Mouse (Mus musculus): ENCODE results near the gene Tk1.
"Not testable (repeated sequence)": the region's sequence is repeated elsewhere in the genome, so short reads cannot be mapped to it uniquely, and the experiment has no call there.

Gene Tk1

DNA sequence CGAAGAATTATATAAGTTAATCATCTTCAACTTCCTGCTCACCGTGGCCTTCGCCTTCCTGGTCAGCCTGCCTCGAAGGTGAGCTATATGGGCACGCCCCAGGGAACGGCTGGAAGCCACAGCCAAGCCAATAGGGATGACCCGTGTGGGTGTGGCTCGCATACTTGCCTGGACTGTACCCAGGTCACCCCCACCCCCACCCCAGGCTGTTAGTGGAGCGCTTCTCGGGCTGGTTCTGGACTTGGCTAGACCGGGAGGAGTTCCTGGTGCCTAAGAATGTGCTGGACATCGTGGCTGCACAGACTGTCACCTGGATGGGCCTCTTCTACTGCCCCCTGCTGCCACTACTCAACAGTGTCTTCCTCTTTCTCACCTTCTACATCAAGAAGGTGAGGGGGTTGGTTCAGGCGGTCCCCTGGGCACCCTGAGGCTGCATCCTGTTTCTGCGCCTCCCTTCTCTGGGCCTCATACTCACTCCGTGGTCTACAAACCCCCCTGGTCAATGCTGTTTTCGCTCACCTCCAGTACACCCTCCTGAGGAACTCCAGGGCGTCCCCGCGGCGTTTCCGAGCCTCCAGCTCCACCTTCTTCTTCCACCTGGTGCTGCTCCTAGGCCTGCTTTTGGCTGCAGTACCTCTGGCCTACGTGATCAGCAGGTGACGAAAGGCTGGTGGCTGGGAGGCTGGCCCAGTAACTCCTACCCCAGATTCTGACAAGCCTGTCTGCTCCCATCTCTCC lies 35.0 kb downstream of the Tk1 start:
- no peak for ATAC-seq (ENCODE audit: low TSS enrichment)

DNA sequence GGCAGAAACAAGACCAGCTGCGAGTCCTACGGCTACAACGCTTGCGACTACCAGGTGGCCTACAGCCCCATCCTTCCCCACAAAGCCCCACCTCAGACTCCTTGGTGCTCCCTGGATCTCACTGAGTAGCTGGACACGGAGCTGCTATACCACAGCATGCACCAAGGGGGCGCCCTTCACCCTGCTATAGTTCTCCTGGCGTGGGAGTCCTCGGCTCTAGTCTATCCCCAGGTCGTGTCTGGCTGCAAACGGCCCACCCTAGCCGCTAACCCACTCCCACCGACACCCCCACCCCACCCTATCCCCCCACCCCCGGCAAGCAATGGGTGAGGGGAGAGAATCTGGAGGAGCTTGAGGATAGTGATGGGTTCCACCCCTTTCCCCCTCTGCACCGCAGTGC lies 35.6 kb downstream of the Tk1 start:
- peak; percentile 59; the same call in 1 of the 2 replicates for ATAC-seq (ENCODE audit: low TSS enrichment)

DNA sequence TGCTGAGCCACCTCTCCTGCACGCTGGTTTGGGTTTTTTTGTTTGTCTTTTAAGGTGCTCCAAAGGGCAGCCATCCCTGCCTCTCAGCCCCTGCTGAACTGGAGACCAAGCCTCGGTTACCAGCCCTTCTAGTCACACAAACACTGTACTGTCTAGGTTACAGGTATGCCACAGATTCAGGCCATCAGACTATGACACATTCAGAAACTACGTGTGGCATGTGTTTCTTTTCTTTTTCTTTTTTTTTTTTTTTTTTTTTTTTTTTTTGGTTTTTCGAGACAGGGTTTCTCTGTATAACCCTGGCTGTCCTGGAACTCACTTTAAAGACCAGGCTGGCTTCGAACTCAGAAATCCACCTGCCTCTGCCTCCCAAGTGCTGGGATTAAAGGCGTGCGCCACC lies 37.4 kb downstream of the Tk1 start:
- ATAC-seq (ENCODE audit: low TSS enrichment), result not testable (repeated sequence)

DNA sequence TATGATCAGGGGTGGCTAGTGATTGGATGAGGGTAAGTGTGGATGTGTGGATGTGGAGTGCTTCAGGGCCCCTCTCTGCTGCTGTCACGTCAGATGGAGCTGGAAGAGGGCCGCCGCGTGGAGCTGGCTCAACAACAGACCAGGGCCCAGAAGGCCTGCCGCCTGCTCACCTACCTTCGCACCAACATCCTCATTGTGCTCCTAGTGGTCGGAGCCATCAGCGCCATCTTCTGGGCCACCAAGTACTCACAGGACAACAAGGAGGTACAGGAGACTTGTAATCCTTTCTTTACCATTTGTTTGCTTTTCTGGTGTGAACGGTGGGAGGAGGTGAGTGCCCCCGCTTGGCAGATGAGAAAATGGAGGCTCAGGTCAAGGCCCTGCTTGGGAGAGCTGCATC lies 39.6 kb downstream of the Tk1 start:
- ATAC-seq (ENCODE audit: low TSS enrichment), result peak; percentile 62; the same call in 1 of the 2 replicates

DNA sequence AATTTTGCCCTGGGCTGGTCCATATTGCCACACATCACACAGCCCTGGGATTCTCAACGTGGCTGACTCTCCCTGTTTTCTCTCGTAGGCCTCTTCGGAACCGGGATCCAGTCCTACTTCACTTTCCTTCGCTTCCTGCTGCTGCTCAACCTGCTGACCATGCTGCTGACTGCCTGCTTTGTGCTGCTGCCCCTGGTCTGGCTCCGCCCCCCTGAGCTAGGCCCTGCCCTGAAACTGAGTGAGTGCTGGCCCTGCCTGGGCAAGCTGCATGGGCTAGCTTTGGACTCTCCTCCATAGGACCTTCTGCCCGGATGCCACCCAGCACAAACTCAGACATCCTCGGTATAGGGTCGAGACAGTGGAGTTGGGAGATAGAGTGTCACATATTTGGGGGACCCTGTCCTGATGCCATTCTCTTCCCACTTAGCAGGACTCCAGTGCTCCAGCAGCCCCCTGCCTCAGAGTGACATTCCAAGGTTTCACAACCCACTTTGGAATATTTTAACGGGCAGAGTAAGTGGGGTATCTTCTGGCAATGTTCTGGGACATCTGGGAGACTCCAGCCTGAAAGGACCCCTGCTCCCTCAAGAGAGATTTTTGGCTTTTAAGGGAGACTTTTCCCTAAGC lies 42.1 kb downstream of the Tk1 start:
- no peak for ATAC-seq (ENCODE audit: low TSS enrichment)

DNA sequence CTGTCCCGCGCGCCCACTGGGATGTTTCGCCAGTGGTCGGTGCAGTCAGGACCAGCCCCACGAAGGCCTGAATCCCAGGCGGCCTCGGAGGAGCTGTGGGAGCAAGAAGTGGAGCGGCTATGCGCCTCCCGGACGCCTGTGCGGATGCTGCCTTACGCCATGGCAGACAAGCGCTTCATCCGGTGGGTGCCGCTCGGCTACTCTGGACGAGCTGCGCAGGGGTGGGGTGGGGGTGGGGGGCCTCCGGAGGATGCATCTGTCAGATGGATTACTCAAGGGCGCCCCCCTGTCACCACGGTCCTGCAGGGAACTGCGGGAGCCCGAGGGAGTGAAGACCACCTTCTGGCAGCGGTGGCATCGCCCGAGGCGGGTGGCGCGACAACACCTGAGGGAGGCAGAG lies 42.8 kb downstream of the Tk1 start:
- ATAC-seq (ENCODE audit: low TSS enrichment), result no peak; the same call in 1 of the 2 replicates

DNA sequence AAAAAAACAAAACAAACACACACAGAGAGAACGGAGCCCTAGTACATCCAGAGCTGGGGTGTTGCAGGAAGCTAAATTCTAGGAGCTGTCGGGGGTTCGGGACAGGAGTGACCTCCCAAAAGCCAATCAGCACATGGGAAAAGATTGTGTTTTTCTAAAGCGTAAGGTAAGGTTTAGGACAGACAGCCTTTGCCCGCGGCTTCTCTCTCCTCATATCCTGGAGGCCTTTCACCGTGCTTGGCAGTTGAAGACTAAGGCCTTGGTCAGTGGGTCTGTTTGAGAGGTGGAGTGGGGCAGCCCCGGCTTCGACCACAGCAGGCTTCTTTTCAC lies 43.2 kb downstream of the Tk1 start:
- no peak for ATAC-seq (ENCODE audit: low TSS enrichment)

DNA sequence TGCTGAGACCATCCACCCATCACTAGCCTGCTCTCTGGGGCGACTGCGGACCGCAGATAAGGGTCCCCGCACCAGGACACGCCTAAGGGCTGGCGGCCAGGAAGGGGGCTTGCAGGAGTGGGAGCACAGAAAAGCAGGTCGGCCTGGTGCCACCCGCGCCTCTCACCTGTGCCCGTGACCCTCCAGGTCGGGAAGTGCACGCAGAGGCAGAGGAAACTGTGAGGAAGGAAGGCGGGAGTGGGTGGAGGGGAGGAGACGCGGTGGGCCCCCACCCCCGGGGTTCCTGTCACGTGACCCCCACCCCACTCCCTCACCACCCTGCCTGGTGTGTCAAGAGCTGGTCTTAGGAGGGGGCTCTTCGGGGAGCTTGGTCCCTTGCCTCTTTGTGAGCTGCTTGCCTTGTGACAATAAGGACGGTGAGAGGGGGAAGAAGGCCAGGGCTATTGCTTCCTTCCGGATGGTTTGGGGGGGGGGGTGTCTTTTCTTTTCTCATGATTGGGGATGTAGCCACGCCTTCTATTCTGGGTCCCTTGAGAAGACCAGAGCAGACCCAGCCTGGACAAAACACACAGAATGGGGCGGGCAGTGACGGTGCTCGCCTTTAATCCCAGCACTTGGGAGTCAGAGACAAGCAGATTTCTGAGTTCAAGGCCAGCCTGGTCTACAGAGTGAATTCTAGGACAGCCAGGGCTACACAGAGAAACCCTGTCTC lies 43.7 kb downstream of the Tk1 start, which contains the start of the genes Tmc8 and Tmc6:
Gene Tmc8 (plus strand): TSS at position 84 of the 712 bp plus-strand sequence.
Gene Tmc6 (minus strand): TSS at position 206 of the 712 bp plus-strand sequence.
- ATAC-seq (ENCODE audit: low TSS enrichment), result no peak

DNA sequence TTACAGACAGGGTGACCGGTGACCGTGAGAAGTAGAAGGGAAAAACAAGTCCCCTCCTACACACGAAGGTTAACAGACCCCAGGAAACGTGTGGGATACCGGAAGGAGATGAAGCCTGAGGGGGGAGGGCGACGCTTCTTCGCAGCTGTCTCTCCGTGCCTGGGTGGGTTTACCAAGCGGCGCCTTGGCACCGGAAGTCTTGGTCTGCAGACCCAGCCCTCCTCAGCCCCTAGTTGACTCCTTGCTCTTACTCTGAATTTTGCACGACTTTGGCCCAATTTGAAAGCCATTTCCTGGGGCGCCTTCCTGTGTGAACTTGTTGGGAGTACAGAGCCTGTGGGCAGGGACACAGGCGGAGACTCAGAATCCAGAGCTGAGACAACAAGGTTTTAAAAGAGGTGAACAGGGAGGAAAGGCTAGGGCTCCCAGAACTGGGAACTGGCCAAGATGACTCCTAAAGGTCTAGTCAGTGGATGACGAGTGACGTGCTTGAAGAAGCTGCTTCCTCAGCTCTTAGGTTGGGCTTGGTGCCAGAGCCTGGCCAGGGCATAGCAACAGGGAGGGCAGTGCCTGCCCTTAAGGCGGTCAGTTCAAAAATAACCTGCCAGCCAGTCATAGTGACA lies 44.6 kb downstream of the Tk1 start:
- no peak for ATAC-seq (ENCODE audit: low TSS enrichment)

DNA sequence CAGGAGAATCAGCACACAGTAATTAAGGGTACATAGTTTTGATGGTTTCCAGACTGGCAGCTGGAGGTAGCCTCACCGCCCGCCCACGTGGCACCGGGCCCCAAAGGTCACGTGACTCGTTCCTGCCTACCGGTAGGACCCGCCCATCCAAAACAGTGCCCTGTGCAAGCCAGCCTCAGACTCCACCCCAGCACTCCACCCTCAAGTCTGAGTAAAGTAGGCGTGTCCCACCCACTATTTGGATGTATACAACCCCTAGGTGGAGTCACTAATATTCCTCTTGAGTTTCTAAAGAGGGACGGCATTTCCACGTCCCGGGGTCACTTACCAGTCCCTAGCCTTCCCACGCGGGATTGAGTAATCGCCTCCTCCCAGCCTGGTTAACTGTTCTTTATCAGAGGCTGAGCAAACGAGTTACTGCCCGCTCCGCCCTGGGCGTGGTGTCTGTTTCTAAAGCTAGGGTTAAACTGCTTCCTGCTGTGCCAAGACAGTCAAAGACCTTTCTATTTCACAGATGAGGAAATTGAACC lies 45.2 kb downstream of the Tk1 start:
- ATAC-seq (ENCODE audit: low TSS enrichment), result no peak

DNA sequence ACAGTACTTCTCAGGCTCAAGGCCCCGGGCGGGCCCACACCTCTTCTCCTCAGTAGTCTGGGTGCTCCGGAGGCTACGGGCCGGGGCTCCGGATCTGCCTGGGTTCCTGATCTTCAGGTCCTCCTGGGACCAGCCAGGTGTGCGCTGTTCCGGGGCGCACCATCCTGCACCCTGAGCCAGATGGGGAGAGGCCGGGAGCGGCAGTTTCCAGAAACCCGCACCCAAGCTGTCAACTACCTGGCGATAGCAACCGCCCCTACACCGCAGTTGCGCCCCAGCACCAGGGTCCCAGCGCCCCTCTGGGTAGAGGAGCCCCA lies 45.7 kb downstream of the Tk1 start:
- ATAC-seq (ENCODE audit: low TSS enrichment), result no peak

DNA sequence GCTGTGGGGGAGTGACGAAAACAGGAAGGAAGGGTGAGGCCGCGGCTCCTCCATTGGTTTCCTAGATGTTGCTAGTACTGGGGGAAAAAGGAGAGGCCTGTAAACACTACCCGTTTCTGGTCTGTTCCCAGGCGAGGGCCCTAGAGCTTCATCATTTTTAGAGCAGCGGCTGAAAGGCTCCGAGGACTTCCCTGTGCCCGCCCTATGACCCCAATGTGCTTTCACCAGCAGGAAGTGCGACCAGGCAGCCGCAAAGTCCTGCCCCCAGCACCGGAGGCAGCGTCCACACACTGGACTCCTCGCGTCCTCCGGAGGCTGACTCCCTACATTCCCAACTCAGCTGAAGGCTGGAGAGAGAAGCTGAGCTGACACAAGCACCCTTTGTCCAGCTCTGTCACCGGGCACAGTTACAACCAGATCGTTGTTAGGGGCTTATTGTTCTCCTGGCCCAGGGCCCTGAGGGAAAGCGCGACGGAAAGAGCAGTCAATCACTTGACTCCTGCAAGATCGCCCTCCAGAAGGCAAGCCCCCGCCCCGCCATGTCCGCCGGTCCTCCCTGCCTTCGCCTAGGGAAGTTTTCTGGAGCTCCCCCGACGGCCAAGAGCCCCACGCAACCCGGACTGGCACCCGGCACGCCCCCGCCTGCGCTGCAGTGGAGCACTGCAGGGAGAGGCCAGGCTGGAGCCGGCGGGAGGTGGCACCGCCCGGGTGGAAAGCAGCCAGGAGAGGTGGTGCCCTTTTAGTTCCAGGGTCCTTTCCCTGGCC lies 46.3 kb downstream of the Tk1 start:
- peak; percentile 53; the same call in 1 of the 2 replicates for ATAC-seq (ENCODE audit: low TSS enrichment)

DNA sequence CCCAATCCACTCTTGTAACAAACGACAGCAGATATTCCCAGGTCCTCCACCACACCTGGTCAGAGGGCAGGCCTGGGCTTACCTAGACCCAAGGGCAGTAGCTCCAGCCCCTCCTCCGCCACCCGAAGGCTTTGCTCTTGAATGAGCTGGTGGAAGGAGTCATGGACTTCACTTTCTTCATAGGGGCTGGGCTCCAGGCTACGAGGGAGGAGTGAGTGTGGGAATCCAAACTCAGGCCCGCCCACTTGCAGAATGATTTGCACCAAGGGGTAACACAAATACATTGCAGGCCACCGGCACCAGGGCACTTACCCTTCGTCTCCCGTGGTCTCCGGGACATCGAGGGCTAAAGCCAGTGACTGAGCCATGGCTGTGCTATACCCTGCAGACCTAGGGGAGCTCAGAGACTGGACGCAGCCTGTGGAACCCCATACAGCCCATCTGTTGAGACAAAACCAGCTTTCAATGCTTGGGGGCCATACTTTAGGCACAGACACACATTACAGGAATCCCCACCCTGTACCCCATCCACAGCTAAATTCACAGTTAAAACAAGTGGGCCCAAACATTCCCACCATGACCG lies 47.0 kb downstream of the Tk1 start:
- ATAC-seq (ENCODE audit: low TSS enrichment), result no peak

DNA sequence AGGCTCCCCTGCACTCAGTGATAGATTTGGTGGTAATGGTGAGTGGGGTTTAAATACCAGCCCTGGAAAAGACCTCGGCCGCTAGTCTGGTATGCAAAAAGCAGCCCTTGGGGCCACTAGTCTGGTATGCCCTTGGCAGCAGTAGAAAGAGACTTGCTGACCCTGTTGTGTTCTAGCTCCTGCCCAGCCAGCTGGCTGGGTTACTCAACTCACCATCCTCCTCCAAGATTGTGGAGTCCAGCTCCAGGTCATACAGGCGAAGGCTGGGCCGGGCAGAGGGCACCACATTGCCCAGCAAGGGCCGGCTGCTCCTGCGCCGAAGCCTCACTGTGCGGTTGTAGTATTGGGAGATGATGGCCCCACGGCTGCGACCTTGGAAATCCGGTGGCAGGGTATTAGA lies 47.9 kb downstream of the Tk1 start:
- ATAC-seq (ENCODE audit: low TSS enrichment), result no peak

DNA sequence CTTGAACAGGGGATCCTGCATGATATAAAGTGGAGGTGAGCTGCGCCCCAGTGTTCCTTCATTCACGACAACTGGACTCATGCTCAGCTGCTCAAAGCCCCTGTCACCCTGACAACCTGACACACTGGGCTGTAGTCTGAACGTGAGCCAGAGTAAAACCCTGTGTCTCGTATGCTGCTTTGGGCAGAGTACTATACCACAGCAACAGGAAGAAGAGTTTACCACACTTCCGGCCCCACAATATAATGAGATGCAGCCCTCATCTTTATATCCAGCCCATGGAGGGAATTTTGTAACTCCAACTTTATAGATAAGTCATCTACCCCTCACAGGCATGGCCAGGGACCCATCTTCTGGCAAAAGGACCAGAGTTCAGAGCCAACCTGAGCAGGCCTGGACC lies 48.8 kb downstream of the Tk1 start:
- no peak for ATAC-seq (ENCODE audit: low TSS enrichment)

DNA sequence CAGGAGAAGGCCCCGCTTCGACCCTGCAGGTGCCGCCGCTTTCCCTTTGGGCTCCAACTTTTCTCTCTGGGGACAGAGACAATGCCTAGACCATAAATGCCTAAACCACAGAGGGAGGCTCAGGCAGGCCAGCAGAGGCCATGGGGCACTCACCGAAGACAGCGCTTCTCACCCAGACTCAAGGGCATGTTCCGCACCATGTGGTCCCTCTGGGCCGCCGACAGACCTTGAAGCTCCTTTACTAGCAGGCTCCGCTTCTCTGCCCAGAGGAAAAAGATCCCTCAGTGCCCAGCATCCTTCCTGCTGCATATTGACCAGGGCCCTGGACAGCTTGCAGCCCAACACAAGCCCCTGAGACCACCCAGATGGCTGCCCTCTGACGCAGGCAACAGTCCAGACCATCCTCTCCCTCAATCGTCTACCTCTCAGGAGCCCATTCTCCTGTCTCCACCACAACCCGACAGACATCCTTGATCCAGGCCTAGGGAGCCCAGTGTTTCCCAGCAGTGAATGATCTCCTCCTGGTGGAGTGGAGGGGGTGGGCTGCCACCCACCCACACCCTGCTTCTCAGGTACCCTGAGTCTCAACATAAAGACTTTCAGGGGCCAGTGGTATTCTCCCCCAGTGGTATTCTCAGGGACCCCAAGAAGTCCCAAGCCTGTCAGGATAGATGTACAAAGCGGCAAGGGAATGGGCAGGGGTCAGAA lies 49.7 kb downstream of the Tk1 start:
- ATAC-seq (ENCODE audit: low TSS enrichment), result no peak

DNA sequence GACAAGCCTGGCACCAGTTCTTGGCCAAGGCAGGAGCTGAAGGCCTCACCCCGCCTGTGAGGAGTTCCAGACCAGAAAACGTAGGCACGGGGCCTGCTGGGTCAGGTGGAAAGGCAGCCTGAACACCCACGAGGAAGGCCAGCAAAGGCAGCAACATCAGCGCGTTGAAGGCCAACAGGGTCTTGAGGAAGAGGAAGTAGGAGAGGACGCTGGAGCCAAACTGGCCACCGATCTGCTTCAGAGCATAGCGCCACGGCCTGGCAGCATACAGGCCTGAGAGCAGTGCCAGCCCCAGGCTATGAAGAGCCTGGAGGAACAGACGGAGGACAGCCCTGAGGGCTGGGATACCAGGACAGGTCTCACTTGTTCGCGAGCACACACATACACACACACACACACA lies 50.4 kb downstream of the Tk1 start:
- ATAC-seq (ENCODE audit: low TSS enrichment), result no peak

DNA sequence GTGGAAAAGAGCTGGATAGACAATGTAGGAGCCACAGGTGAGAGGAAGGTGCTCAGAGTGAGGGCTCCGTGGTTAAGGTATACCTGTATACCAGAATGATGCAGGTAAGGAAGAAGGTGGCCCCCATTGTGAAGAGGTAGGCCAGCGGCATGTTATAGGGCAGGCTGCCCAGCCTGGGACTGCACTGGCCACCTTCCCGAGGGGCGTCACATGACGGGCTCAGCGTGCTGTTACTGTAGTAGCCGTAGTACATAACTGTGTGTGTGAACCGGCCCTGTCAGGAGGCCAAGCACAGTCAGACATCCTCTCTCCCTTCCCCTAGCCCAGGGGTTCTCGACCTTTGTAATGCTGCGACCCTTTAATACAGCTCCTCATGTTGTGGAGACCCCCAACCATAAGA lies 51.0 kb downstream of the Tk1 start:
- ATAC-seq (ENCODE audit: low TSS enrichment), result no peak

DNA sequence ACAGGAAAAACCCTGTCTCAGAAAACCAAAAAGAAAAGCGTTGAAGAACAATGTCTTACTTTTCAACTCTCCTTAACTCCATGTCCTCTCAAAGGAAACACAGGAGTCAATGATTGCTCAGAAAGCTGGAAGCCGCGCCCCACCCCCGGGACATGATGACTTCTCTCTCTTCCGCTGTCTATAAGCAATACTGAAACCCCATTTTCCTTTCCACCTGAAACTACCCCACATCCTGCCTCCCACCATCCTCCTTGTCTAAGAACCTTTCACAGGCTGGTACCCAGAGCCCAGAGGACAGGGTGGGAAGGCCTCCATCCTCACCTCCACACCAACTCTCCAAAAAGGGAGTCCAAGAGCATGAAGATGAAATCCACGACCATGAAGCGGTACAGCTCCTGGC lies 53.5 kb downstream of the Tk1 start:
- no peak for ATAC-seq (ENCODE audit: low TSS enrichment)

DNA sequence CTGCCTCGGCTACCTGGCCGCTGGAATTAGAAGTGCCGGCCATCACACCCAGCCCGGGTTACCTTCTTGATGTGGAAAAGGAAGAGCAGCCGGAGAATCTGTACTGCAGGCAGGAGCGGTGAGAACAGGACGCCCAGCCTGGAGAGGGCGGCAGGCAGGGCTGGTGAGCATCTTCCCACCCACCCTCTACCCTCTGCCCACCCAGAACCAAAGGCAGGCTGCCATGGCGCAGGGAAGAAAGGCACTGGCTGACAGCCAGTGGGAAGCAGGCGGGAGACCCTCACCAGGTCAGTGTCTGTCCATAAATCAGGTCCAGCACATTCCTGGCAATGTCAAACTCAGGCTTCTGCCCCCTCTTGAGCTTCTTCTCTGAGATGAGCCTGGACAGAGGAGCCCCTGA lies 55.5 kb downstream of the Tk1 start:
- no peak for ATAC-seq (ENCODE audit: low TSS enrichment)

DNA sequence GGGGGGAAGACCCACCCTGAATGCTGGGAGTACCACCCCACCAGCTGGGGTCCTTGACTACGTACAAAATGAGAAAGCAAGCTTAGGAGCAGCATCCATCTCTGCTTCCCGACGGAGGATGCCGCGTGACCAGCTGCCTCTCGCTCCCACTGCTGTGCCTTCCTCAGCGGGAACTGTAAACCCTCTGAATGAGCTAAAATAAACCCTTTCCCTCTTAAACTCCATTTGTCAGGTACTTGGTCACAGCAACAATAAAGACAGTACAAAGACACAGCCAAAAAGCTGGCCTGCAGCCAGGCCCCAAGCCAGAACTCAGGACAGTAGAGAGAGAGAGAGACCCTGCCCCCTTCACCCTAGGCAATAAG lies 56.2 kb downstream of the Tk1 start:
- no peak for ATAC-seq (ENCODE audit: low TSS enrichment)
